Mouse (Mus musculus) testis, adult 2 months (tissue): Measurements from ENCODE around the gene Hephl1.

ENCODE experiments used
- CTCF ChIP-seq: fragments of 200-500 bp; IDR thresholded peaks from 2 replicates; pipeline ENCODE4 v1.5.1; 2012; ENCODE audit warnings: low read depth, mild to moderate bottlenecking, inconsistent platforms, low read length, moderate library complexity; ENCODE audit not compliant: control insufficient read depth, insufficient read depth, insufficient replicate concordance
- POLR2A ChIP-seq: fragments of 200-500 bp; IDR thresholded peaks from 2 replicates; pipeline ENCODE4 v1.6.1; 2012; ENCODE audit warnings: low read depth, mild to moderate bottlenecking, inconsistent platforms, low read length, moderate library complexity; ENCODE audit not compliant: control insufficient read depth

- TF ChIP-seq CTCF (no peak), POLR2A (no peak)
These were observed 14.7 kb downstream of the Hephl1 start for GRCm38 (mm10) chr9:15097172-15097571.
